Mouse (Mus musculus) fat pad, adult 2 months (tissue): ENCODE data around the gene Dusp7.

Source experiments
- DNase-seq: peaks from one replicate; pipeline ENCODE4 v3.0.0-alpha.2; 2011; ENCODE audit warnings: low read depth, low spot score; ENCODE audit errors: extremely low read depth

The Dusp7 gene

GRCm38 (mm10) chr9:106417841-106418625, 49.6 kb downstream of the Dusp7 start:
- DNase-seq = no peak

- DNase-seq = no peak
These were observed 52.2 kb downstream of the Dusp7 start for GRCm38 (mm10) chr9:106420608-106421007.

GRCm38 (mm10) chr9:106421033-106421864, 52.8 kb downstream of the Dusp7 start:
- no peak for DNase-seq

GRCm38 (mm10) chr9:106421865-106422160, 53.4 kb downstream of the Dusp7 start:
- DNase-seq = no peak
